Mouse (Mus musculus) ES-E14 (cell line): ENCODE measurements at regions not wholly inside any gene's neighbourhood (a gene's known extent, or its start where the extent isn't known, plus 50 kb on each side); places are given as distances from the start of the nearest gene placed in this dataset.

ENCODE experiments used
- DNase-seq: peaks from one replicate; pipeline ENCODE4 v3.0.0-alpha.2; 2013; ENCODE audit warnings: low read depth, low spot score
- H3K27ac ChIP-seq: 2 replicates; pipeline ENCODE4 v1.5.1; 2012; ENCODE audit warnings: low read depth, mild to moderate bottlenecking, low read length, moderate library complexity, mixed read lengths; ENCODE audit not compliant: poor library complexity, insufficient read depth, severe bottlenecking
- H3K36me3 ChIP-seq: 2 replicates; pipeline ENCODE4 v1.6.1; 2012; ENCODE audit warnings: mild to moderate bottlenecking, low read length, moderate library complexity, mixed read lengths; ENCODE audit not compliant: control insufficient read depth, poor library complexity, insufficient read depth, severe bottlenecking
- H3K4me1 ChIP-seq, 2 experiments: fragments of 150-350 bp in 1 of 2; sonication (generic) in 1 of 2; 2 replicates each; pipeline ENCODE4 v1.6.1; 2012; ENCODE audit warnings: low read length in 2 of 2, mild to moderate bottlenecking in 1 of 2, mixed read lengths in 1 of 2; ENCODE audit not compliant: control insufficient read depth in 2 of 2, insufficient read depth in 2 of 2, poor library complexity in 1 of 2
- H3K4me3 ChIP-seq, 2 experiments: fragments of 150-350 bp in 1 of 2; sonication (generic) in 1 of 2; 2 replicates each; pipeline ENCODE4 v1.5.1; 2012; ENCODE audit warnings: low read length in 2 of 2, low read depth in 1 of 2, mild to moderate bottlenecking in 1 of 2, mixed read lengths in 1 of 2; ENCODE audit not compliant: insufficient read depth in 1 of 2, poor library complexity in 1 of 2, severe bottlenecking in 1 of 2
- H3K9ac ChIP-seq: 2 replicates; pipeline ENCODE4 v1.6.1; 2012; ENCODE audit warnings: low read depth, mild to moderate bottlenecking, low read length, mixed read lengths; ENCODE audit not compliant: poor library complexity, insufficient read depth, severe bottlenecking
- H3K9me3 ChIP-seq: fragments of 150-350 bp; sonication (generic); 2 replicates; pipeline ENCODE4 v1.6.1; 2012; ENCODE audit warnings: low read depth, mild to moderate bottlenecking, low read length; ENCODE audit not compliant: control insufficient read depth, insufficient read depth
- CHD2 ChIP-seq: IDR thresholded peaks from 2 replicates; pipeline ENCODE4 v1.6.1; 2014; ENCODE audit warnings: mild to moderate bottlenecking, low read depth, low read length, inconsistent platforms
- HCFC1 ChIP-seq: IDR thresholded peaks from 2 replicates; pipeline ENCODE4 v1.6.1; 2012; ENCODE audit warnings: low read length, inconsistent platforms, borderline replicate concordance; ENCODE audit not compliant: insufficient read depth
- MAFK ChIP-seq: IDR thresholded peaks from 2 replicates; pipeline ENCODE4 v1.6.1; 2014; ENCODE audit warnings: mild to moderate bottlenecking, low read depth, low read length, inconsistent platforms; ENCODE audit not compliant: insufficient read depth
- ZC3H11A ChIP-seq: IDR thresholded peaks from 2 replicates; pipeline ENCODE4 v1.6.1; 2012; ENCODE audit warnings: low read depth, mild to moderate bottlenecking, inconsistent platforms, low read length, borderline replicate concordance
- ZNF384 ChIP-seq: IDR thresholded peaks from 2 replicates; pipeline ENCODE4 v1.6.1; 2012; ENCODE audit warnings: low read depth, low read length, inconsistent platforms
- in situ Hi-C, 2 experiments: fragments of 600-800 bp; cut with MboI; formaldehyde crosslinking; loops; one replicate each; pipeline ENCODE4 v1.15.1; 2025; ENCODE audit warnings: low sequenced_read_pairs in 2 of 2, inconsistent platforms in 1 of 2; ENCODE audit not compliant: unreplicated experiment in 2 of 2

GRCm38 (mm10) chr13:82508176-82508575 lies 725.3 kb downstream of the Cetn3 start:
- Histone ChIP-seq H3K27ac (no peak overlapping the region), H3K9ac (no peak overlapping the region), H3K4me1 (no peaks in the 10 kb centered on the region), H3K36me3 (no peaks in the 10 kb centered on the region), H3K9me3 (no peaks in the 10 kb centered on the region), H3K4me3 (no peak overlapping the region)
- TF ChIP-seq CHD2 (no peak), ZC3H11A (no peak), ZNF384 (no peak), HCFC1 (no peak), MAFK (no peak)
- in situ Hi-C loops: no loop called here
- no peak for DNase-seq

DNA sequence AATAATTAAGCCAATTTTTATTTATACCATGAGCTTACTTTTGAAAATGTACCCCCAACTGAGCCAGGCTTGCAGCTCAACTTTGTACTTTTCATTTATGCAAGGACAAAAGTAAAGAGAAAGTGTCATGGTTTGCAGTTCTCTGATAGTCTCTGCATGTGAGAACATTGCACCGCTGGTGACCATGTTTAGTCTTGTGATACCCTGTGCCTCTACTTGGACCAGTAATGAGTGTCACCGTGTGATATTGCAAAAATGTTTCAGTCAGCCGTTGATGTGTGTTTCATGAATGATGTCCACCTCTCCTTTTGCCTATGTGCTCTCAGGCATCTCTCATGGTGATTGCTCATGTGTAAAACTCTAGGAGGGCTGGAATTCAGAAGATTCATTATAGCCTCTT lies 726.6 kb downstream of the Cetn3 start:
- Histone ChIP-seq H3K9ac (no peak overlapping the region), H3K36me3 (no peaks in the 10 kb centered on the region), H3K9me3 (no peaks in the 10 kb centered on the region), H3K4me3 (no peak overlapping the region), H3K4me1 (no peaks in the 10 kb centered on the region), H3K27ac (no peak overlapping the region)
- in situ Hi-C loops: no loop called here
- DNase-seq: no peak
- TF ChIP-seq MAFK: no peak
- no peak for TF ChIP-seq ZC3H11A
- no peak for TF ChIP-seq HCFC1
- TF ChIP-seq ZNF384: no peak
- no peak for TF ChIP-seq CHD2
